Mouse (Mus musculus) frontal cortex, postnatal 25 days (tissue): ENCODE measurements at regions not wholly inside any gene's neighbourhood (a gene's known extent, or its start where the extent isn't known, plus 50 kb on each side); places are given as distances from the start of the nearest gene placed in this dataset.
A peak's percentile ranks its signal among the peaks of the same experiment; 100 is the strongest.

Source experiments
- DNase-seq, 2 experiments: peaks; one replicate each; pipeline ENCODE4 v3.0.0; 2022; ENCODE audit warnings: low spot score in 2 of 2

DNA sequence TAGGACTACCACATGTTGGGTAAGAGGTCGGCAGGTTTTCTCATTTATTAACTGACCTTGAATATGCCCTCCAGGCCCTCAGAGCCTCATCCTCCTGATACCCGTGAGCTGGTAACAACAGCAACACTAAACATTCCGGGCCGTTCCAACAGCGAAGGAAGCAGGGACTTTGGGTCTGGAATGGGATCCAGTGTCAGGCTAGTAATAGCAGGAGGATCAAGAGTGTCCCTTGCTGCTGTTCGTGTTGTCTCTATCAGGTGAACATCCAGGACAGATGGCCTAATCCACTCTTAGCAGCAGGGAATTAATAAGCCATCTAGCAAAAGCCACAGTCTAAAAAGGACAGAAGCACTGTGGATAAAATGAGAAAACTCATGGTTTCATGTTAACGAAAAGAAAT lies 106.7 kb downstream of the Cpeb2 start:
- DNase-seq, result no peak

DNA sequence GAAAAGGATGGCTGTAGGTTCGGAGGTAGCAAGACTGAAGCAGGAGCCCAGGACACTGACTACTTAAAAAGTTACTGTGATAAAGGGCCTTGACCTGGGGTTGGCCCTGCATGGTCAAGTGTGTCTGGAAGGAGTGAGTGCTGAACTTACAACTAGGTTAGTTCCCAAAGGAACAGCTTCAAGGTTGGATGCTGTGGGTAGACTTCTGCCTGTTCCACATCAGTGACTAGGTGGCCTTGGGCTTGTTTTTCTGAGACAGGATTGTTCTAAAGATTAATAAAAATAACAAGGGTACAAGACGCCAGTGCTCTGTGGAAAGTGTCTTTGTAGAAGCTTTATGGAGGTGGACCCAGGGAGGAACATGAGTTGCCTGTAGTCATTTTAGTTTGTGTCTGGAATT lies 108.5 kb downstream of the Cpeb2 start:
- DNase-seq, result no peak

DNA sequence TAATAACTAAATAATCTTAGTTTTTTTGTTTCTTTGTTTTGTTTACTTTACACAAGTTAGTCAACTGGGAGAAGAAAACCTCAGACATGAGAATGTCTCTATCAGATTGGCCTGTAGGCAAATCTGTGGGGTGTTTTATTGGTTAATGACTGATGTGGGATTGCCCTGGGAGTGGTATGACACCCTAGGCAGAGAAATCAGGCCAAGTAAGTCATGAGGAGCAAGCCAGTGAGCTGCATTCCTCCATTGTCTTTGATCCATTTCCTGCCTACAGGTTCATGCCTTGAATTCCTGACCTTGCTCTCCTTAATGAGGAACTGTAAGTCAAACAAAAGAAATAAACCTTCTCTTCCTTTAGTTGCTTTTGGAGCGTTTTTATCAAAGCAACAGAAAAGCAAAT lies 111.5 kb downstream of the Cpeb2 start:
- DNase-seq, result no peak

DNA sequence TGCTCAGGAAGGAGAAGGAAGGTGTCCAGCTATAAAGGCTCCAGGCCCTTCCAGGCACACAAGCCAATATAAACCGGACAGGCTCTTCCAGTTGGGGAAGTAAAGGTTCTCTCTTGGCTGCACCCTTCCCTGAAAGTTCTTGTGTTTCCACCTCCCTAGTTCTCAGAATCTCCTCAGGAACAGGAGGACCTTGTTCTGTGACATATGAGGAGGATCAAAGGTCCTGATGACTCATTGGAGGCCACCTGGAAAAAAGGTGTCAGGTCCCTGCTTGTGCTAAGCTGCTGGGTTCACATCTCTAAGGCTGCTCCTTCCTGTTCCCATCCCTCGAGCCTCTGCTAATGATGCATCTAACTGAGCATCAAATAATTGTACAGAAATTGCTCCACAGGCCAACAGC lies 118.0 kb downstream of the Cpeb2 start:
- no peak for DNase-seq

- no peak for DNase-seq
Measured at GRCm38 (mm10) chr5:43353021-43353990, 120.3 kb downstream of the Cpeb2 start.

DNA sequence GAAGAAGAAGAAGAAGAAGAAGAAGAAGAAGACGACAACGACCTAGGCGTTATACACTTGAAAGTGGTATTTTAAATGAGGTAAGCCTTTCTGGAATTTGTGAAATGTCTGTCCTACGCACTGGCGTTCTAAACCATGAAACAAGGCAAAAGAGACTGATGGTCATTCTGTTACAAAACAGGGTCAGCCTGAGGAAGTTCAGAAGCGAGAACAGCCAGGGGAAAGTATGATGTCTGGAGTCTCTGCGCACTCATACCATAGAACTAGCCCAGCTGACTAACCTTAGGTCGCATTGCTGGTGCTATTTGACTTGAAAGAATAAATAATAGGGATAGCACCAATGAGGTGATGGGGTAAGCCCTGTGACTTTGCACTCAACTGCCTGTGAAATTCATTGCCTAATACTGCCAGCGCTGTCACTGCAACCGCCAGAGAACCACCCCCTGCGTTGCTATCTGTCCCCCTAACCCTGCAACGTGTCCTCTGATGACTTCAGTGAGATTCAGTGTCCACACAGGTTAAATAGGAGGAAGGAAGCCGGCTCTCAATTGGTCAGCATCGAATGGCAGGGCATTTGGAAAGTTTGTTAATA lies 121.5 kb downstream of the Cpeb2 start:
- no peak for DNase-seq

- DNase-seq, result peak; percentile 68 to 69
Measured at GRCm38 (mm10) chr5:43355026-43355580, 122.1 kb downstream of the Cpeb2 start.

- no peak for DNase-seq
Measured at GRCm38 (mm10) chr5:43355832-43356231, 122.9 kb downstream of the Cpeb2 start.

- DNase-seq, result no peak
Measured at GRCm38 (mm10) chr5:43357100-43357680, 124.2 kb downstream of the Cpeb2 start.

DNA sequence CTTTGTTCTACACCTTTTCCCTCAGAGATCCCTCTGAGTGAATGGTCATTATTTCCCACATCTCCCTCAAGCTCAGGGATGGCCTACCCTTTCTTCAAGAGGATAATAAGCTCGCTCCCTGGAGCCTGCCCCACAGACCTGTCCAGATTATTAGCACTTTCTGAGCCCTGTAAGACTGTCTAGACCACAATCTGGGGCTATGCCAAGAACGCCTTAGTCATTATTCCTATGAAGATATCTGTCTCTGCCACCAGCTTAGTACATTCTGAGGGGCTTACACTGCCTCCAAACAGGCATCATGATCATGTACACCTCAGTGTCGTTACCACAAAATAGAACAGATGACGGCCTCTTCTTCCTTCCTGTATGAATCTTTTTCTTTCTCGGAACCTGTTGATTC lies 124.9 kb downstream of the Cpeb2 start:
- no peak for DNase-seq

DNA sequence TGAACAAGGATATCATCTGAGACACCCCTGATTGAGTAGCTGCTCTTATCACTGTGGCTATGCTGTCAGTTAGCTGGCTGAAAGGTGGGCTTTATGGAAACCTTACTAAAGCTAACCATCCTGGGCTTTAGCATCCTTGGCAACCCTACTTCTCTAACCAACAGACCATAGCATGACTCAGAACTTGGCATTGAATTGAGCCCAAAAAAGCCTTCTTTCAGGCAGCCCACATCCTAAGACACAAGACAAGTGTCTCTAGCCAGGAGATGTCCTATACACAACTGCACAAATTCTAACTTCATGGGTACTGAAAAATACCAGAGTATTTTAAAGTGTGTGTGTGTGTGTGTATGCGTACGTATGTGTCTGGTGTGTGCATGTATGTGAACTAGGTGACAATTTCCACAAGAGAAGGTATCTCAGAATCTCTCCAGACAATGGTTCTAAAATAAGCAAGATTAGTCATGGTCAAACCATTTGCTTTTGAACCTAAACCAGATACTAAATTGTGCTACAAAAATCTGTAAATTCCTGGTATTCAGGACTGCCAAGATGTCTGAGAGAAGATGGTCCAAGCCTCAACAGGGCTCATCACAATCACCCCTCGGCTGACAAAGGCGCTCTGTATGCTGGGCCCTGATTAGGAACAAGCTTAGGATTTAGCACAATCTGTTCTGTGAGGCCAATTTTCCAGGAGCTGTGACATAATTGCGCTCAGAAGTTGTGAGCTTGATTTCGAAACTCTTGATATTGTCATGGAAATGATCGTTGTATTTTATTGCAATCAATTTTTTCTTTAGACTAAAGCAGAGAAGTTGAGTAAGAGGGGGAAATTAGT lies 126.2 kb downstream of the Cpeb2 start:
- no peak for DNase-seq

DNA sequence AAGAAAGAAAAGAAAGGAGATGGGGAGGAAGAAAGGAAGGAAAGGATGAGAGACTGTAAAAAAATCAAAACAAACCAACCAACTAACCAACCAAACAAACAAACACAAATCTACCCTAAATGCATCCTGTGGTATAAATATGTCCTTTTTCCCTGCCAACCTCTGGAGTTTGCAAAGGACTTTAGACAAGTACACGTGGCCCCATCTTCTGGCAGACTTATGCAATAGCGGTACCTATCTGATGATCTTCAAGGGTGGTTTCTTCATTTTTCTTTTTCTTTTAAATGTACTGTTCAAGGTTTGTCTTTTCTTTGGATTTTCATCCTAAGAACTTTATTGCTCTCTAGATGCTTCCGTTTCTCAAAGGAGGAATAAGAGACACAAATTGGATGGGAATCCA lies 127.3 kb downstream of the Cpeb2 start:
- no peak for DNase-seq

DNA sequence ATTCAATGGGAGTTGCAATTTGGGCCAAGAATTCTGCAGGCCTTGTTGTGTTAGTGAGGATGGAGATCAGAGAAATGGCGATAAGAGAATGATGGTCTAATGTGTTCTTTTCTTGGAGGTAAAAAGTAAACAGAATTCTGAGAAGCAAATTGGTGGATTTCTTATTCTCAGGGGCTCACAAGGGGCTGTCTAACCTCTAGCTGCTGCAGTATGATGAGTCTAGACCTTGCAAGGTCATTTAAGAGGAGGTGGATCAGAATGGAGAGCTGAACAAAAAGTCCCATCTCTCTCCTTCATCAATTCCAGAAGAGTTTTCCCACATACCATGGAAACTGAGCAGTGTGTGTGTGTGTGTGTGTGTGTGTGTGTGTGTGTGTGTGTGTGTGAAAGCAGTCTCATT lies 128.1 kb downstream of the Cpeb2 start:
- DNase-seq, result no peak

- DNase-seq, result no peak
Measured at GRCm38 (mm10) chr5:43372385-43372784, 139.4 kb downstream of the Cpeb2 start.

DNA sequence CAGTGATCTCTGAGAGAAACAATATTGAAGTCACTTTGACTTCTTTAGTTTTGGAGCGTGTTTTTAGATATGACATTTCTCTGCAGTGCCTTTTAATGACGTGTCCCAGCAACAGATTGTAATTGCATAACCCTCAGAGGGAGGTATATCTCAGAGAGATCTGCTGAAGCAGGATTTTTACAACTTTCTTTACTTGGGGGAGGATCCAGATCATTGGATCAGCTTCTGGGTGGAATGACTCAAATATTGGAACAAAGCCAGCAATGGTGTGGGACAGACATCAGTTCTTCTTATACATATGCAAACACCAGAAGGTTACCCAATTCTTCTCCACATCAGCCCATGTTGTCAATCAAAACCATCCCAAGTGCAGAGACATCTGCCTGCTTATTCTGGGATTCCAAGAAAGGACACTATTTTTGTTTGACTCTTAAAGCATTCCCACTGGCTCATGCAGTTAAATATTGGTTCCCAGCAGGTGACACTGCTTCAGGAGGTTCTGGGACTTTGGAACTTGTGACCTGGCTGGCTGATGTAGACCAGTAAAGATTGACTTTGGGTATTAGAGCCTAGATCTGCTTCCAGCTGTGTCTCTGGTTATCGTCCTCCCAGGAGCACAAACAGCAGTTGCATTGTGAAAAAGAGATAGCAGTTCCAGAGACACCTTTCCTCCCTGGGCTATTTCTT lies 130.5 kb upstream of the C1qtnf7 start:
- DNase-seq, result no peak

DNA sequence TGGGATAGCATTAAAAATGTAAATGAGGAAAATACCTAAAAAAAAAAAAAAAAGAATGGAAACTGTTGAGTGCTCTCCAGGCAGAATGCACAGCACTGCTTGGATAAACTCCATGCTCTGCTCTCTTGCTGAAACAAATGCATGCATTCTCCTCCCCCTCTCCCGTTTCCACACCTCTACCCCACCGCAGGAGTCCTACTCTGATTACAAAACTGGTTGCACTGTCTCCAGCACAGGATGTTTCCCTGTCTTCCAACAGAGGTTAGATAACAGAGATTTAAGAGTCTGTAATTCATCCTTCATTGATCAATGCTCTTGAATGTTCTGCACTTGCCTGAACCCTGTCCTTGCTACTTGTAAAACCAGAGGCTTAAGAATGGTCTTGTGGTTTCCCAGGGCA lies 124.3 kb upstream of the C1qtnf7 start:
- no peak for DNase-seq

GRCm38 (mm10) chr5:43391412-43392029 lies 123.8 kb upstream of the C1qtnf7 start:
- DNase-seq, result no peak

- no peak for DNase-seq
Measured at GRCm38 (mm10) chr5:43392908-43393545, 122.3 kb upstream of the C1qtnf7 start.

GRCm38 (mm10) chr5:43417259-43417658 lies 98.1 kb upstream of the C1qtnf7 start:
- DNase-seq, result no peak
